Mouse (Mus musculus): ENCODE results near the gene Col5a1.

Gene Col5a1

DNA sequence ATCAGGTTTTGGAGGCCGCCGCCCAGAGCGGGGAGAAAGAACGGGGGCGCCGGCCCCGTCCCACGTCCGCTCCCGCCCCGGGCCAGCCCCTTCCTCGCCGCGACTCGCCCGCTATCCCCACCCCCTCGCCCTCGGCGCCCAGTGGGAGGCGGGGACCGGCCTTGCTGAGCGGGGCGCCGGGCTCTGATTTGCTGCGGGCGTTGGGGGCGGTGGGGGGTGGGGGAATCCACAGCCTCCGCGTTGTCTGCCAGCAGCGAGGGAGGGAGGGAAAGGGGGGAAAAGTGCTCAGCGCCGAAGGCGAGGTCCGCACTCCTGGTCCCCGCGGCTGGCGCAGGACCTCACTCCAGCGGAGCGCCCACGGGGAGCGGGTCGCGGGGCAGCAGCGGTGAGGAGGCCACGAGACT, at the start of gene Col5a1:
TSS of gene Col5a1 (plus strand) at position 278 of the 404 bp plus-strand sequence.
- DNase-seq (ENCODE audit: low spot score), result no peak

DNA sequence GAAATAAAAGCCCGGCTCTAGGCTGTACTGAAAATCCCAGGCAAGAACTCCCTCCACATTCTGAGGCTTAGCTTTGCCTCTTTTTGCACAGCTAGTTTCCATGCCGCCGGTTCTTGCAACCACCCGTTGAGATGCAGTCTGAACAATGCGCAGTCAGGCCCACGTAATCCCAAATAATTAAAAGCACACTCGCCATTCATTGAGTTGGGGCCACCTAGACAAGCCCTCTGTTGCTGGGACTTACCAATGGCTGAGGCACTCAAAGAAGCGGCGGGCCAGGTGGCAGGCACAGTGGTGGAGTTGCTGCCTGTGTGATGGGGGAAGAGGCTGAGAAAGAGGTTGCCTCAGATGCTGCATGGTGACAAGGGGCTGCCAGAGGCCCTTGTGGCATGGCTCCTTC, 48.1 kb upstream of the Col5a1 start:
- DNase-seq (ENCODE audit: low spot score), result no peak

DNA sequence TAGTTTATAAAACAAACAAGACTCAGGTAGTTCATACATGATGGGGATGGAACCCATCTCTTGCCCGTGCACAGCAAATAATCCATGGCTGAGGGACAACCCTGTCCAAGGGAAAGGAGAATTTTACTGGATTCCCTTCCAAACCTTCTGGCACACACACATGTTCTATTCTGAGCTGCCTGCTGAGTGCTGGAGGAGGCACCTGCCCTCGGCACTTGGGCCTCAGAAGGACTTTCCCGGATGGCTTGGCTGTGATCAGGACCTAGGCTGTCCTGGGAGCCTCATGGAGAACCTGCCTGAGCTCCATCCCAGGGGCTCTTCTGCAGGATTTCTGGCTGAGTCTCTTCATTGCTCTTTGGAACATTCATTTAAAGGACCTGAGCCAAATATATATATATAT, 45.3 kb upstream of the Col5a1 start:
- no peak for DNase-seq (ENCODE audit: low spot score)

DNA sequence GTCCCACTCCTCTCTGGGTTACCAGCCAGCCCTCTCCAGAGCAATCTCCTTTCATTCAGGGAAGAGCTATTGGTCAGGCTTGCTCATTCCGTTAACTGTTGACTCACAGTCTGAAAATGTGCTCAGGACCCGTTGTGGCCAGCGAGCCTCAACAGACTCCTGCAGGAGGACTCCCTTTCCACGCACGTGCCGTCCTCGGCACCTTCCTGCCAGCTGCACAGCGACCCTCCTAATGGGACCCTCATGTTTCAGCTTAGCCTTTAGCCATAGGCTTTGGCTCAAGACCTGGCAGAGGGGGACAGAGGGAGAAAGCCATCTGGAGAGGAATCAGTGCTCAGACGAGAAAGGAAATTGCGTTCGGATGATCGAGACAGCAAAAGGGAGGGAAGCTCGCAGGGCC, 43.3 kb upstream of the Col5a1 start:
- DNase-seq (ENCODE audit: low spot score), result no peak

DNA sequence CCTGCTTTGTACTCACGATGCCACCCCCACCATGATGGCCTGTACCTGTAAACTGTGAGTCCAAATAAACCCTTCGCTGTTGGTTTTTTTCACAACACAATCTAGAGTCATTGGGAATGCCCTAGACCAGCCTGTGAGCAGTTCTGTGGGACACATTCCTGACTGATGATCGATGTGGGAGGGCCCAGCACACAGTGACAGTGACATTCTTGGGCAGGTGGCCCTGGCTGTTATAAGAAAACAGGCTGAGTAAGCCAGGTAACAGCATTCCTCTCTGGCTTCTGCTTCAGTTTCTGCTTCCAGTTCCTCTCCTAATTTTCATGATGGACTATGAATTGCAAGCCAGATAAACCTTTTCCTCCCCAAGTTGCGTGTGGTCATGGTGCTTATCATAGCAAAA, 41.3 kb upstream of the Col5a1 start:
- DNase-seq (ENCODE audit: low spot score), result no peak

DNA sequence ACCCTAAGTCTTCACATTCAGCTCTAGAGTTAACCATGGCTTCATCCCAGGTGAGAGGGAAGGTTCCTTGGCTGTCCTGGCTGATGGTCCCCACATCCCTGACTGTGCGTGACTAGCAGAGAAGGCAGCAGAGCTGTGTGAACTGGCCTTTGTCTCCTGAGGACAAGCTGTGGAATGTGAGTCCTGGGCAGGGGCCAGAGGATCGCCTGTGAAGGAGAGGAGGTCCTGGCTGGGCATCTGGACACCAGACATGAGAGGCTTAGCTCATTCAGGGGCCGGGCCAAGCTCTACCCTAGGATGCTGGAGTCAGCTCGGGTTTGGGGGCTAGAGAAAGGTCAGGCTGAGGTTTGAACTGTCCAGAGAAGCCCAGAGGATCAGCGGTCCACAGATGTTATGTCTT, 39.2 kb upstream of the Col5a1 start:
- DNase-seq (ENCODE audit: low spot score), result no peak

DNA sequence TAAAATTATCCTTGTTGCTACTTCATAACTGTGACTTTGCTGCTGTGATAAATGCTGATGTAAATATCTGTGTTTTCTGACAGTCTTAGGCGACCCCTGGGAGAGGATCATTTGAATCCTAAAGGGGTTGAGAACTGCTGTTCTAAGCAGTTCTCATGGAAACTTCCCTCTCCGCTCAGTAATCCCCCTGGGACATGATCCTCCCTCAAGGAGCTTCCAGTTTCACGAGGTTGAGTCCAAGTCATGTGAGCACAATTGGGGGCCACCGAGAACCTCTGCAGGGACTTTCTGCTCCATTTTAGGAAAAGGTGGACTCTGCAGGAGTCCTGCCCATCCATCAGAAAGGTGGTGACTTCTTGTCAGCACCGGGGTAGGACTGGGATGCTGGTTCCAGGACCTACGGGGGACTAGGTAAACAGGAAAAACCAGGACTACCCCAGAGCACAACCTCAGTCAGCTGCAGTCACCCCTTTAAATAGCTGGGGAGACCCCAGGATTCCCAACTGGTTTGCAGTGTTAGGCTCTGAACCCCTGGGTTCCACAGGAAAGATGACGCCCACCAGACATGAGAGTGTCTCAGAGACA, 38.3 kb upstream of the Col5a1 start:
- no peak for DNase-seq (ENCODE audit: low spot score)

DNA sequence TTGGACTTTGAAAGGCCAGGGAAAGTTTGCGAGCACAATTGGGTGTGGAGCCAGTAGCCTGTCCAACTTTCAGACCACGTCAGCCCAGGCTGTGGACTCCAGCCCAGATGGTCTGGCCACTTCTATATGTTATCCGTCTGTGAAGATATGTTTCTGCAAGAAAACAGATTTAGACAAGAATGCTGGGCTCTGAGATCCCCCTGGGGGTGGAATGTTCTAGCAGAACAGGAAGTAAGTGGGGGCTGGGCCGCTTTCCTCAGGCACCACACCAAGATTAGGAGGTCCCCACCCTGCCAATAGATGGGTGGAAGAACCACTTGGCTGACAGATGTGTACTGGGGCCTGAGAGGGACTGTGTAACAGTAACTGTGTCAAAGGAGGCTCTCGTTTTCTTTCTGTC, 37.8 kb upstream of the Col5a1 start:
- no peak for DNase-seq (ENCODE audit: low spot score)

DNA sequence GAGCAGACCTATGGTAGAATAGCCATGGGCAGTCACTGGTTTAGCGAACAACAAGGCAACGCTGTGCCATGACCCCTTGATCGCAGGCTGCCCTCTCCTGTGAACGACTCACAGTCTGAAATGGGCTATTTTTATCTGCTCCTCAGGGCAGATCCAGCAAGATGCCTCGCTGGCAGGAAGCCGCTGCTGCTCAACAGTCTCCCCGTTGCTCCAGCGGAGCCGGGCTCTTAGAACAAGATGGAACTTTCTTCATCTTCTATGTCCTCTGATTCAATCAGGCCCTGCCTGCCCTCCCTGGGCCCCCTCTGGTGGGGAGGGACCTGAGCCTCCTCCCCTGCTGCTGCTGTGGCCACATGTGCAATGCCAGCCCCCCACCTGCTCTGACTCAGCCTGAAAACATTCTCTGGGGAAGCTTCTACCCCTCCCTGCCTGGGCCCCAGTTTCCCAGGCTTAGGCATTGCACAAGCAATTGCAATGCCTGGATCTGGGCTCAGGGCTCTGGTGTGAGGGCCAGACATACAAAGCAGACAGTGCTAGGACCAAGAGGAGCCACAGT, 27.8 kb upstream of the Col5a1 start:
- DNase-seq (ENCODE audit: low spot score), result no peak

DNA sequence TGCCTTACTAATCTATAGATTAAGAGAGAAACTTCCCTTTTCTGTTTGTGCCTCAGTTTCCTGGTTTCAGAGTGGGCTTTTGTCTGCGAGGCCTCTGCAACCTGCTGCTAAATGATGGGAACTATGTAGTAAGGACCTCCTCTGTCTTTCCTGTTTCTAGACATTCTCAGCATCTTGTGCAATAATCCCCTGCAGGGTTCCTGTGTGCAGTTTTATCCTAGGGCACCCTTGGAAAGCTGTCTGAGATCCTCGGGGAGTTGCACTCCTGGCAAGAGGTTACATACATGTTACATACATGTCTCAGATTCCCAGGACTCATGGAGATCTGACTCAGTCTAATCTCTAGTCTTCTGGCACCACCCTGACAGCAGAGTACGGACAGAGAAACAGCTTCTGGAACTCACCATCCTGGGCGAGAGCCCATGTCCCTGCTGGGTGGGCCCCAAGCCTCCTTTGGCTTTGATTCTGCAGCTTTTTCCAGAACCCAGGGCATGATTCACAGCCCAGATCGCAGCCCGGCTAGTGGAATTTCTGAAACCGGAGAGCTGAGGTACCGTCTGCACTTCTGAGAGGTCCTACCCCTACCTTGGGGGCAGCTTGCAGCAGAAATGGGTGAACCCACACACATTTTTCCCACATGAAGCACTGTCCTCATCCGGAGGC, 24.5 kb upstream of the Col5a1 start:
- no peak for DNase-seq (ENCODE audit: low spot score)

DNA sequence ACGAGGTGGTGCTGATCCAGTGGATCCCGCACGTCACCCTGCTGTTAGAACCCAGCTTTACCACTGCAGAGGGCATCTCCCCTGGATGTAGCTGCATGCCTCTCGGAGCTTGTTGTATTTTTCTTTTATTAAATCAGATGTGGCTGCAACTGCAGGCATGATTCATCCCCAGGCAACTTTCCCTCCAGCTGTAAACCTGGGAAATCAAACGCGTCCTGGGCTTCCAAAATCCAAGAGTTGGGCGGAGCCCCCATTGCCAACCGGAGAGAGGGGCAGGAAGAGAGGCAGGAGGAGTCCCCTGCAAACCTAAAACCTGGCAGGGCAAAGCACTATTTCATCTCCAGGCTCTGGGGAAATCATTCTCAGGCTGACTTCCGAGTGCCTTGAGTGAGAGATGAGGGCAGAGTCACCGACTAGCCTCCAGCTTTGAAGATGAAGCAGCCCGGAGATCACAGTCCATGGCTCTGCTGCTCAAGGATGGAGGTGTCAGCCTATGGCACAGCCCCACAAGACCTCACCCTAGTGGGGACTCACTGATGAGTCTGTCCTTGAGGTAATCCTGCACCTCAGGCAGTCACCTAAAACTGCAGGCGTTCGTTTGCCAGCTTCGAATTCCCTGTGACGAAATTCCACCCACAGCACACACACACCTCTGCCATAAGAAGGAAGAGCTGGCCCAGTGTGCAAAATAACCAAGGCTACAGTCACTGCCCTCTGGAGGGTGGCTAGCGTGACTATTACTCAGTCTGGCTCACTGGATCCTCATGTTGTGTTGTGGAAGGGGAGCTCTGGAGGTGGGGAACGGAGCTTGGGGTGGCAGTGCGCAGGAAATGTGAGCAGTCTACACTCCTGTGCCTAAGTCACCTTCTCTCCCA, 21.5 kb upstream of the Col5a1 start:
- no peak for DNase-seq (ENCODE audit: low spot score)

DNA sequence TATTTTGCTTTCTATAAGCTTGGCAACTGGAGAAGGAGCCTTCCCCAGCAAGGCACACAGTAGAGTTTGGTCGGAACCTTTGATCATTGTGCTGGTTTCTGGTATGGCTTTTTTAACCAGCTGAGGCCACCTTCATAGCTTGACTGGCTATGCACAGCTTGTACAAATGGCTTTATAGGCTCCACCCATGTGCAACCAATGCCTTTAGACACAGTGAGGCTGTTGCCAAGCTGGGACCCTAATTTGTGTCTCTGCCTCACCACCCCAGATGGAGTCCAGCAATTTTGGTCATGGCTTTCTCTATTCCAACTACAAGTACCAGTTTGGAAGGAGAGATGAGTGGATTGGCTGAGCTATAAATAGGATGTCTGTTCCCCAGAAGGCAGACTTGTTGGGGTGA, 15.6 kb upstream of the Col5a1 start:
- no peak for DNase-seq (ENCODE audit: low spot score)

DNA sequence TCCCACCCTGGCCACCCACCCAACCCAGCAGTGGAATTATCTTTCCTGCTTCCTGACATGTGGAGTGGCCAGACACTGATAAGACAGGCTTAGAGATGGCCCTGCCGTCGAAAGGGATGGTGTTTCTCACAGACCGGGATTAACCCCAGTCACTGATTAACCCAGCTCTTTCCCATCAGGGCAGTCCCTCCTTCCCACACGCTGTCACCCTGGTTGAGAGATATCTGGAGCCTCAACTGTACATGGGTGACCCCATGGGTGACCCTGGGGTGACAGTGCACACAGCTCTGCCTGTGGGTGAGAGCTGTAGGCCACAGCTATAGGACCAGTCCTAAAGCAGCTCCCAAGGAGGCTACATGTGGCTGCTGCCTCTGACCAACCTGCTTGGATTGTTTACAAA, 15.2 kb upstream of the Col5a1 start:
- no peak for DNase-seq (ENCODE audit: low spot score)

DNA sequence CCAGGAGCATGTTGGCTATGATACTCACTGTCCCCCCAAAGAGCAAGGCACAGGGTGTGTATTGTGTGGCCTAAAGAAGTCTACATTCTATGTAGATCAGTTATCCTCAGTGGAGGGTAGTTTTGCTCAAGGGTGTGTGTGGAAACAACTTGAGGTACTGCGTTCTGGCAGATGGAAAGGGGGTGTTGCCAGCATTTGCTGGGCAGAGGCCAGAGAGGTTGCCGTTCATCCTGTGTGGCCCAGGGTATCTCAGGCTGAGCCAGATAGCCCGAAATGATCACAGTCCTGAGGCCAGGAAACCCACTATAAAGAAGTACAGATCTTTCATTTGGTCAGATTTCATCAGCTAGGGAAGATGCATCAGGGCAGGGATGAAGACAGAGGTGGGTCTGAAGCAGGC, 13.9 kb upstream of the Col5a1 start:
- DNase-seq (ENCODE audit: low spot score), result no peak

DNA sequence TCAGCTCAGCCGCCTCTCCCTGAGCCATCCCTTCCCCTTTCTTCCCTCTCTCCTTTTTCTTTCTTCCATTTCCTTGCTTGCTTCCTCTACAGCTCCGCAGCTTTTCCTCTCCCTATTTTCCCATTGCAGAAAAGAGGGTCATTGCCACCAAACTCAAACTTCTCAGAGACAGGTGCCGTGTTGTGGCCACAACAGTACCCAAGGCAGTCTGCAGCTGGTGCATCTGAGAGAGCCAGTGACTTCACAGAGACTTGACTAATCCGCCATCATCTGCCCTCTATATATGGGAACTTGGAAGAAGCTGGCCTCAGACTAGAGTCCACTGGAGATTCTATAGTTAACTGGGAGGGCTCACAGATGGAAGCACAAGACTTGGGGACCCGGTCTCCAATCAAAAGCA, 13.2 kb upstream of the Col5a1 start:
- DNase-seq (ENCODE audit: low spot score), result no peak

DNA sequence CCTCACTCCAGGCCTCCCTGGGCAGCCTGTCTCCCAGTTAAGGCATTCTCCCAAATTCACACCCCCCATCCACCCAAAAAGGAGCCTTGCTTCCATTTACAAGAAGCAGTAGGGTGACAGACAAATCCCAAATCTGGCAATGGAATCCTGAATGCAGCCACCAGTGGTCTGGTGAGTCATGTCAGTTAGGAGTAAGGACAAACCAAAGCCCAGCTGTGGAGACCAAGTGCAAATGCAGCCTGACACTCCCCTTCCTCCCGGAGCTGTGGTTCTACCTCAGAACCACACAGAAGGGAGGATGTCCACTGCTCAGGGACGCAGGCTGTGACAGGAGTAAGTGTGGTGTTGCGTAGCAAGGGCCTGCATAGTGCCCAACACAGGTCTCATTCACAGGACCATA, 11.6 kb upstream of the Col5a1 start:
- no peak for DNase-seq (ENCODE audit: low spot score)

DNA sequence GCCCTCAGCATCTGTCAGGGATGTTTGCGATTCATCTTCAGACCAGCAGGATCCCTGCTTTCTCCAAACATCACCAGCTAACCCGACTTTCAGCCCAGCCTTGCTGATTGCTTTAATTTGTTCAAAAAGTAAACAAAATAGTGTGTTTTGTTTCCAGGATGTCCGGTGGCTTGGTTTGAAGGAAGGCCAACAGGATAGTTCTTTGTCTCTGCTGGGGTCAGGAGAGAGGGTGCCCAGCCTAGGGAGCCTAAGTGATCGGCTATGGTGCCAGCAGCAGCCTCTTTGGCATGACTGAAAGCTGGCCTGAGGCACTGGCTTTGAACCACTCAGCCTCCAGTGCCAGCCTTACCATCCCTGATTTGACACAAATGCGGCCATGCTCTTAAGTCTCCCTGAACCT, 11.0 kb upstream of the Col5a1 start:
- no peak for DNase-seq (ENCODE audit: low spot score)

DNA sequence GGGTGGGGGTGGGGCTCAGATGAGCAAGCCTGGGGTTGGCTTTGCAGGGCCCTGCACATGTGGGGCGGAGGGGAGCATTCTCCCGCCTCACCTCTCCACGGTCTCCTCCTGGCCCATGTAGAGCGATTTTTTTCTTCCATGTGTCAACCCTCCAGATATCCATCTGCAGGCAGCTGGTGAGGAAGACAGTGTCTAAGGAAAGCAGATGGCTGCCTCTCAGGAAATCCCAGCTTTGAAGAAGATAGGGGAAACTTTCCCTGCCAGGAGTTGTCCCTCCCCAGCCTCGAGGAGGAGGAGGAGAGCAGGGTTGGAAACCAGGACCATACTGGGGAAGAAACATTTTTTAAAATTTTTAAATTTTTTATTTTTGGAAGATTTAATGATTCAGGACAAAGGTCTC, 10.4 kb upstream of the Col5a1 start:
- DNase-seq (ENCODE audit: low spot score), result no peak

DNA sequence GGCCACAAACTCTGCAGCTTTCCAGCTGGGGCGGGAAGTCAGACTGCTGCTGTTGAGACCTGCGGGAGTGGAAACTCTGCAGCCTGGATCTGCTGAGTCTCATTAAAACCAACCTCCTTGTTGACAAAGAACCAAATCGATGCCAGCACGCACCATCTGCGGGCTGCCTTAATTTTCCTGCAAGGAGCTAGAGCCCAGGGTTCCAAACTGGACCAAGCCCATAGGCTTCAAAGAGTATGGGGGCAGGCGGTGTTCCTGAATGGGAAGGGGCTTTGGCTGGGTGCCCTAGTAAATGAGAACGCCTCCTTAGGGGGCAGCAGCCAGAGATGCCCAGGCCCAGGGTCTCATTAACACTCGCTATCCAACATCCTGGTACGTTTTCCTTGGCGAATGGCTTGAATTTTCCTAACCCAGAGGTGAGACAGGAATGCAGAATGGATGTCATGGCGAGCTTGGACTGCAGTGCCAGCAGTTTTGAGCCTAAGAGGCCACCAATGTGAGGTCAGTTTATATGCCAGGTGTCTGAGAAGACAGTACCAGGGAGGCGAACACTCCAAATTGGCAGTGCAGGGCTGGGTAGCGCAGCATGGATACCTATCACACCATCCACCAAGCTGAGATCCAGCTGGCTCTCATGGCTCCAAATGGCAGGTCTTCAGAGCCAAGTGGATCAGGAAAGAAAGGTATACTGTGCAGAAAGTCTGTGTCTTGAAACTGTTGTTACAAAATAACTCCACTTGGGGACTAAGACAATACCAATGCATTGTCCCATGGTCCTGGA, 9.3 kb upstream of the Col5a1 start:
- no peak for DNase-seq (ENCODE audit: low spot score)

DNA sequence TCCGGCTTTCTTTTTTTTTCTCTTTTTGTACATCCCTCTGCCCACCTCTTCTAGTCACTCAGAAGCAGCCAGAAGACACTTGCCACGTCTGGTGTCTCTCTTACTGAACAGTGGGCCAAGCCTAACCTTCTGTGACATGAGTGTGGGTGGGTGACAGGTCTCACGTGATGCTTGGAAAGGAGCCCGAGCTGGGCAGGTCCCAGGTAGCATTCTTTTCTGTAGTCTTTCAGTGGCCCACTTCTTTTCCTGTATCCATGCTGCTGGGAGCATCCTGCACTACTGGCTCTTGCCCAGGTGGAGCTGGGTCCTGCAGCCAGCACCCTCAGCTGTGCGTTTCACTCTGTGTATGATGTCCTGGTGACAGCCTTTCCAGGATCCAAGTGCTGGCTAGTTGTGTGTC, 8.2 kb upstream of the Col5a1 start:
- no peak for DNase-seq (ENCODE audit: low spot score)

DNA sequence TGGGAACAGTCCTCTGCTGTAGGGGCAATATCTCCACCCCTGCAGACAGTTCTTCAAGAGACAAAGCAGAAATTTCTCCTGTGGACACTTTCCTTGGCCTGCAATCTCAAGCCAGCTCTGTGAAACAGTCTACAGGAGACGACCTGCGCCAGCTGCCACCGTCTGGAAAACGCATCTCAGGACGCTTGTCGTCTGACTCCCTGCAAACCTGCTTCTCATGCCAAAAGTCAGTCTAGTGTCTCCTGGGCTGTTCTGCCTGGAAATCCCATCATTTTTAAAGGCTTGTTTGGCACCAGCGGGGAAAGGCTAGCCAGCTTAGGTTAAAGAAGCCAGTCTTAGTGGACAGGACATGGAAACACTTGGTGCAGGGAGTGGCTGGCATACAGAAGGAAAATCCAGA, 2.9 kb upstream of the Col5a1 start:
- DNase-seq (ENCODE audit: low spot score), result no peak

DNA sequence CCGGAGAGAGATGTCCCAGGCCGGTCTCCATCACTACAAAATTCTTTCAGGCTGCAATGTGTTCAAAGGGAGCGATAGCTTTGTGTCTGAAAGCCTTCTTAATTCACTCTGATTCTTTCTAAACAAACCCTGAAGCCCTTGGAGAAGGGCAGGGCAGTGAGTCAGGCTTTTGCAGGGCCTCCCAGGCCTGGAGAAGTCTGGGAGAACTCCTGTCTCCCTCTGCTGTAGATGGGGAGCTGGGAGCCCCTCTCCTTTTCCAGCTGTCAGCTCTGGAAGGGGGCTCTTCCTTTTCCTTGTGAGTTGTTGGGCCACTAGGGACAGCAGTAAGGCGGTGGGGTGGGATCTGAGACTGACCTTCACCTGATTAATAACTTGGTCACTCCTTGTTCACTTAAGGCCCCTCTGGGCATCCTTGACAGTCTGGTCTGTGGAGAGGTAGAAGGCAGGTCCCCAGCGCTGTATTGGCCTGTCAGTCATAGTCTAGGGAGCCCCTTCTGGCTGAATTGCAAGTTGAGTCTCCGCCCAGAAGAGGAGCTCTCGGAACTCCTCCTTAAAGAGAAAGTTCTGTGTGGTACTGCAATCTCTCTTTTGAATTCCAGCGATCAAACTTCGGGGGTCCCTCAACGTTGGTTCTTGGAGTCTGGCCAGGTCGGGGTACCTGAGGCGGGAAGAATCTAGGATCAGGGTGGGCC, 623 bp upstream of the Col5a1 start:
- no peak for DNase-seq (ENCODE audit: low spot score)

Measured in c-Kit-positive CD71-positive TER-119-positive erythroid progenitor cells, embryonic 14.5 days (primary cell).